Comparison of ENCODE assay signal across 18 mouse cellular contexts in genomic region chr16:38908304-38908703, GRCm38 (mm10). TPM values are rescaled to one million over a fixed set of nuclear protein-coding genes. Genes with fewer than 3 reads are reported as not detected.
"Had no signal": no experiment of that assay in that cellular context is flagged by ENCODE, and none has a peak within 500 bp of the region (broad histone marks: within the 10 kb centered on the region; RNA-seq: fewer than 3 reads in every experiment).

No protein-coding gene starts in this region.

- H3K9me3 ChIP-seq: liver, embryonic 13.5 days; lung, embryonic 15.5 days; megakaryocyte, embryonic 14.5 days; midbrain, embryonic 15.5 days; neural tube, embryonic 13.5 days had no signal

- H3K4me2 ChIP-seq: liver, embryonic 13.5 days; lung, embryonic 15.5 days; midbrain, embryonic 11.5 days; midbrain, embryonic 15.5 days; neural tube, embryonic 13.5 days had no signal

- H3K4me1 ChIP-seq: liver, embryonic 13.5 days; lung, embryonic 15.5 days; megakaryocyte, embryonic 14.5 days had no signal

- H3K9ac ChIP-seq: liver, embryonic 13.5 days; liver, postnatal 0 days; lung, embryonic 15.5 days; midbrain, embryonic 15.5 days; neural tube, embryonic 13.5 days had no signal

- DNase-seq: kidney, adult 2 months; kidney, postnatal 4 days; liver; liver, embryonic 13.5 days; liver, postnatal 0 days; lung, postnatal 14 days; right cerebral cortex, adult 18-20 months; right cerebral cortex, postnatal 25 days; thymus, adult 2 months; thymus, postnatal 25 days had no signal

- ATAC-seq: inflammation-experienced regulatory T-cells, adult 6 months; liver, postnatal 0 days; midbrain, embryonic 15.5 days had no signal

- H3K27ac ChIP-seq: left cerebral cortex, adult 2 months; liver, embryonic 13.5 days; lung, embryonic 15.5 days; macrophage; midbrain, embryonic 15.5 days; neural tube, embryonic 13.5 days had no signal

- H3K36me3 ChIP-seq: liver, embryonic 13.5 days; lung, embryonic 15.5 days; midbrain, embryonic 15.5 days; neural tube, embryonic 13.5 days had no signal

- H3K4me3 ChIP-seq: left cerebral cortex, adult 2 months; liver, embryonic 13.5 days; lung, embryonic 15.5 days; megakaryocyte, embryonic 14.5 days; midbrain, embryonic 15.5 days; neural tube, embryonic 13.5 days had no signal

RNA-seq across cellular contexts. Expression of gene Igsf11, which starts 15.8 kb away (rescaled TPM):
- polyA plus RNA-seq: inflammation-experienced regulatory T-cells, adult 6 months had no signal
